Mouse (Mus musculus) liver, embryonic 11.5 days (tissue): ENCODE measurements at regions not wholly inside any gene's neighbourhood (a gene's known extent, or its start where the extent isn't known, plus 50 kb on each side); places are given as distances from the start of the nearest gene placed in this dataset.

Experiments
- ATAC-seq: fragments of 200-750 bp; cut with Nextera tagmentation; replicated peaks from 2 replicates; pipeline ENCODE4 v1.8.0; 2017; ENCODE audit warnings: moderate number of reproducible peaks, mild to moderate bottlenecking, moderate TSS enrichment, moderate library complexity; ENCODE audit not compliant: low FRiP score
- DNase-seq: peaks from one replicate; pipeline ENCODE4 v3.0.0-alpha.2; 2017; ENCODE audit warnings: low spot score
- H3K27ac ChIP-seq: fragments of 300-500 bp; sonication (generic); 2 replicates; pipeline ENCODE4 v1.5.1; 2014; ENCODE audit warnings: mild to moderate bottlenecking, low read depth, low read length, control low read depth
- H3K27me3 ChIP-seq: fragments of 300-500 bp; sonication (generic); replicated peaks from 2 replicates; pipeline ENCODE4 v1.6.1; 2014; ENCODE audit warnings: low read length, mixed read lengths; ENCODE audit not compliant: control insufficient read depth, insufficient read depth
- H3K36me3 ChIP-seq: fragments of 300-500 bp; sonication (generic); 2 replicates; pipeline ENCODE4 v1.6.1; 2014; ENCODE audit warnings: mild to moderate bottlenecking, low read length, moderate library complexity, mixed read lengths; ENCODE audit not compliant: control insufficient read depth, insufficient read depth
- H3K4me1 ChIP-seq: fragments of 300-500 bp; sonication (generic); replicated peaks from 2 replicates; pipeline ENCODE4 v1.6.1; 2014; ENCODE audit warnings: low read length, mixed read lengths; ENCODE audit not compliant: control insufficient read depth, insufficient read depth
- H3K4me2 ChIP-seq: fragments of 300-500 bp; sonication (generic); 2 replicates; pipeline ENCODE4 v1.6.1; 2014; ENCODE audit warnings: mild to moderate bottlenecking, control low read depth, moderate library complexity
- H3K4me3 ChIP-seq: fragments of 300-500 bp; sonication (generic); 2 replicates; pipeline ENCODE4 v1.5.1; 2014; ENCODE audit warnings: low read depth, low read length, control low read depth
- H3K9ac ChIP-seq: fragments of 300-500 bp; sonication (generic); 2 replicates; pipeline ENCODE4 v1.6.1; 2014; ENCODE audit warnings: low read depth, low read length, control low read depth
- H3K9me3 ChIP-seq: fragments of 300-500 bp; sonication (generic); 2 replicates; pipeline ENCODE4 v1.6.1; 2016; ENCODE audit warnings: low read length, inconsistent platforms, mixed read lengths; ENCODE audit not compliant: control insufficient read depth
- WGBS: fragments of 180-500 bp; shearing (Covaris S2); extraction: QIAGEN DNeasy Blood & Tissue Kit; methylation state at CpG from one replicate; pipeline ENCODE4 v1.1.7; 2014; 5-methylcytosine and 5-hydroxymethylcytosine counted together

DNA sequence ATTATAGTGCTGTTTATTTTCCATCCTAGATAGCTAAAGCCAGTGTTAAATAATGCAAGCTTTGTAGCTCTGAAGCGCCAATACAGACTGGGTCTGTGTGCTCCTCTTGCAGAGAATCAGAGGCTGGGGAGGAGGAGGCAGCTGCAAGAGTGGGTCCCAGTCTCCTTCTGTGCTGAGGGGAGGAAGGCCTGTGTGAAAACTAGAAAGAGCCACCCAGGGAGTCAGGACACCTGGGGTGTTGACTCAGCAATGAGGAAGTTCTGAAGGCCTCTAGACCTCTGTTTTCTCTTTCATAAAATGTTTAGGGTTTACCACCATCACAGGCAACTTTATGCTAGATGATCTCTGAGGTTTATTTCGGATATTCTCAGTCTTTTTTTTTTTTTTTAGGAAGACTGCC, 254.7 kb downstream of the Igsf11 start:
- Histone ChIP-seq H3K9ac (no peak overlapping the region), H3K27ac (no peak overlapping the region), H3K9me3 (no peaks in the 10 kb centered on the region), H3K36me3 (no peaks in the 10 kb centered on the region), H3K4me3 (no peak overlapping the region), H3K4me2 (no peak overlapping the region), H3K4me1 (no peaks in the 10 kb centered on the region), H3K27me3 (no peaks in the 10 kb centered on the region)
- DNase-seq (no peak), ATAC-seq (no peak)
- WGBS: 37% methylated on average over 2 of the region's 2 CpGs

DNA sequence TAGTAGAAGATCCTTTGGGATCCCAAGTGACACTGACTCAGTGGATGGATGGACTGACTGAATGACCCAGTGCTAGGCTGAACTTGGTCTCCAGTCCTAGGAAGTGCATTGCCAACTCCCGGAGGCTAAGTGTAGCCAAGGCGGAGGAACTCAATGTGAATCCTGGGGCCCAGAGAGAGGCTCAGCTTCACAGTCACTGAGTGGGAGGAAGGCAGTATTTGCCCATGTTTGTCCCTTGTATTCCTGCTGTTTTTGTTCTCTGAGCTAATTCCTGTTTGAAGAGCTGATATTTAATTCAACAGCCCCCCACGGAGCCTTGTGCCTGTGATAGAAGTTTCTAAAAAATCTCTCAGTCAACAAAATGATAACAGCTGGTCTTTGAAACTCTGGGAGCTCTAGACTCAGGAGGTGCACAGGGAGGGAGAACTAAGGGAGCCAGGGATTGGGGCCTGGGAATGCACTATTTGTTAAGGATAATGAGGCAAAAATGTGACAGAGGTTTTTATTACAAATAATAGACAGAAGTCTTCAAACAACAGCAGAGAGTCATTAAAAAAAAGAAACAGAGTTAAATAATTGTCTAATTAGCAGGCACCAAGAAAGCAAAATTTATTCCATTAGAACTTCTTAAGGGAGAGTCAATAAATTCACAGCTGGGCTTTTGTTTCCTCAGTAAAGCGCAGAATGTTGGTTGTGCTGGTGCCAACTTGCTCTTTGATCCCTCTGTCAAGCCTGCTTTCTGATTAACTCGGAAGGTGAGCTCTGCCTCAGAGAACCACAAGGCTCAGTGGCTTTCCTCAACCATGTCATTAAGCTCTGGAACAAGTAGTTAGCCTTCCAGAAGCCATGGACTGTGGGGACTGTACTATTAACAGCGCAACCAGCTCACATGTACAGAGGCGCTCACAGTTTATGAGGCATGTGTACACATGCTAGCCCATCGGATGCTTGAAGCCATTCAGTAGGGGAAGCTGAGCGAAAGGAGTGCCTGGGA, 259.2 kb downstream of the Igsf11 start:
- no peak for DNase-seq

DNA sequence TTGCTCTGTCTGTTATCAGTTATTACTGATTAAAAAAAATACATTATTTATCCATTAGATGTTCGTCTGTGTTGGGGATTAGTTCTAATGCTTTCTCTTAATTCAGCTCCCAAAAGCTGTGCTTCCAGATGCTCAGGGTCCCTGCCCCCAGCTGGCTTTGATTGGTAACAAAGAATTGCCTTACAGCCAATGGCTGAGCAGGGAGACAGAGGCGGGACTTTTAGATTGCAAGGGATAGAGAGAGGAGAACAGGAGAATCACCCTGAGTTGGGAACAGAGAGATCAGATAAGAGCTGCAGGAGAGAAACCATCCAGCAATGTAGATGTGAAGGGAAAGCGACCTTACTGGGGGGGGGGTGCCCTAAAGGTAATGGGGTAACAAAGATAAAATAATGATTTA, 266.4 kb downstream of the Igsf11 start:
- ATAC-seq: no peak
- Histone ChIP-seq H3K27me3 (no peaks in the 10 kb centered on the region), H3K36me3 (no peaks in the 10 kb centered on the region), H3K9me3 (no peaks in the 10 kb centered on the region), H3K4me2 (no peak overlapping the region), H3K4me1 (no peaks in the 10 kb centered on the region), H3K27ac (no peak overlapping the region), H3K9ac (no peak overlapping the region), H3K4me3 (no peak overlapping the region)
- WGBS: 26% methylated on average over 3 of the region's 3 CpGs
- DNase-seq: no peak

More for the DNA sequence above, 259.2 kb downstream of the Igsf11 start:
- H3K4me3 ChIP-seq: no peak overlapping the region
- no peak overlapping the region for H3K9ac ChIP-seq
- WGBS: 68% methylated on average over 9 of the region's 9 CpGs
- H3K9me3 ChIP-seq: no peaks in the 10 kb centered on the region
- H3K36me3 ChIP-seq: no peaks in the 10 kb centered on the region
- no peak overlapping the region for H3K27ac ChIP-seq
- no peaks in the 10 kb centered on the region for H3K4me1 ChIP-seq
- ATAC-seq: no peak
- H3K27me3 ChIP-seq: no peaks in the 10 kb centered on the region
- H3K4me2 ChIP-seq: no peak overlapping the region

DNA sequence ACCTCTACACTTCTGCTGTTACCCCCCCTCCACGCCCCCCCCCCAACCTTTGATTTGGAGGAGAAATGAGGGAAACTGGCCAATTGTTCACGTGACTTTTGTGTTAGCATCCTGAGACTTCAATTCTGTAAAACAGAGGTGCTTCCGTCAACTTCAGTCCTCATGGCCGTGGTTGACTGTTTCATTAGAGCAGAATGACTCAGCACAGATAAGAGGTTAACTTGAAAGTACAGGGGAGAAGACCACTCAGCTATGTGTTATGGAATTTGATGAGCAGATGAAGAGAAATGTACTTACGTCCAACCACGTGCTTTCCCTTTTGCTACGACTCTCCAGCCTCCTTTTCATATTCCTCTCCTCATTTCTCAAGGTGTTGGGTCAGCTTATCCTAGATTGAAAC, 267.3 kb downstream of the Igsf11 start:
- no peaks in the 10 kb centered on the region for H3K9me3 ChIP-seq
- WGBS: 74% methylated on average over 7 of the region's 7 CpGs
- H3K27me3 ChIP-seq: no peaks in the 10 kb centered on the region
- H3K4me2 ChIP-seq: no peak overlapping the region
- H3K27ac ChIP-seq: no peak overlapping the region
- DNase-seq (no peak), ATAC-seq (no peak)
- H3K9ac ChIP-seq: no peak overlapping the region
- H3K4me3 ChIP-seq: no peak overlapping the region
- H3K36me3 ChIP-seq: no peaks in the 10 kb centered on the region
- H3K4me1 ChIP-seq: no peaks in the 10 kb centered on the region

DNA sequence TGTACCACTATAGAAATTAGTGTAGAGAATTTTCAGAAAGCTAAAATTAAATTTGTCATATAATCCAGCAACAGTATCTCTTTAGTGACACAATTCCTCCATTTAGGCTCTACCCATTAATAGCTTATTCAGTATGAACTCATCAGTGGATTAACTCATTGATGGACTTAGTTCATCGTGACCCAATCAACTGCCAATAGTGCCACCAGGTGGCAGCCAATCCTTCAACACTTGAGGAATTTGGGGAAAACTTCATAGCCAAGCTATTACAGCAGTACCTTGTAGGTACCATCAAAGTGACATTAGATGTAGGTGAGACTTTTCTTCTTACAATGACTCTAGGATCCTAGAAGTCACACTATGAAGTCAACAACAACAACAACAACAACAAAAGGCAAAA, 270.2 kb downstream of the Igsf11 start:
- 20% methylated on average over 1 of the region's 1 CpGs for WGBS
- Histone ChIP-seq H3K9ac (no peak overlapping the region), H3K4me1 (no peaks in the 10 kb centered on the region), H3K9me3 (no peaks in the 10 kb centered on the region), H3K4me2 (no peak overlapping the region), H3K27ac (no peak overlapping the region), H3K36me3 (no peaks in the 10 kb centered on the region), H3K4me3 (no peak overlapping the region), H3K27me3 (no peaks in the 10 kb centered on the region)
- ATAC-seq: no peak
- no peak for DNase-seq

DNA sequence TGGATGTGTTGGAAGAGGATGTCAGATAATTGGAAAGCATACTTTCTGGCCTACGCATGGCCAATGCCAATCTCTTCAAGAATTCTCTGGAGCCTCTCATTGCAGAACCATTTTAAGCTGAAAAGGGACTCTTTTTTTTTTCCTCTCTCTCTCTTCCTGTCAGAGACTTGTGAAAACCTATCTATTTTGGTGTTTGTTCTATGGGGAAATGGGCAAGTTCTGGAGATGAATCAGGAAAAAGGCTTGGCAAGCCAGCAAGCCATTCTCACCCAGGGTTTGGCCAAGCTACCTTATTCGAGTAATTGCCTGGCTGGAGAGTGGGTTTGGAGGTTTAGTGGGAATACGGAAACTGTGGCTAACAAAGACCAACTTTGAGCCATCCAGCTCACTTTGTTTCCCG, 299.4 kb downstream of the Igsf11 start:
- Histone ChIP-seq H3K36me3 (no peaks in the 10 kb centered on the region), H3K4me2 (no peak overlapping the region), H3K9ac (no peak overlapping the region), H3K4me3 (no peak overlapping the region), H3K4me1 (no peaks in the 10 kb centered on the region), H3K9me3 (no peaks in the 10 kb centered on the region), H3K27me3 (no peaks in the 10 kb centered on the region), H3K27ac (no peak overlapping the region)
- 80% methylated on average over 4 of the region's 4 CpGs for WGBS
- DNase-seq: no peak
- ATAC-seq: no peak

DNA sequence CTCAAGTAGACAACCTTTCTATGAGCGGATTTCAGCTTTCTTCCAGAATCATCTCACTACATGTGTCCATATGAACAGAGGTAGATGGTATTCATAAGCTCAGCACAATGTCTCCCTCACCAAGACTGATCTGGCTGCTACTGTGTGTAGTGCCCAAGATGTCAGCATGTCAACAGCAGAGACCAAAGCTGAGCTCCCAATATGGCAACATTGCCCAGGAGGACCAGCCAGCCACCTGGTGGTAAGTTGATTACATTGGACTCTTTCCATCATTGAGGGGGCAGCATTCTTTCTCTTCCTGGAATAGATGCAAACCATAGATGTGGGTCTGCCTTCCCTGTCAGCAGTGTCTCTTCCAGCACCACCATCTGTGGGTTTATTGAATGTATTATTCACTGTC, 303.0 kb downstream of the Igsf11 start:
- Histone ChIP-seq H3K4me2 (no peak overlapping the region), H3K27ac (no peak overlapping the region), H3K4me3 (no peak overlapping the region), H3K9me3 (no peaks in the 10 kb centered on the region), H3K9ac (no peak overlapping the region), H3K4me1 (no peaks in the 10 kb centered on the region), H3K36me3 (no peaks in the 10 kb centered on the region), H3K27me3 (no peaks in the 10 kb centered on the region)
- WGBS: 83% methylated on average over 1 of the region's 1 CpGs
- DNase-seq (no peak), ATAC-seq (no peak)

DNA sequence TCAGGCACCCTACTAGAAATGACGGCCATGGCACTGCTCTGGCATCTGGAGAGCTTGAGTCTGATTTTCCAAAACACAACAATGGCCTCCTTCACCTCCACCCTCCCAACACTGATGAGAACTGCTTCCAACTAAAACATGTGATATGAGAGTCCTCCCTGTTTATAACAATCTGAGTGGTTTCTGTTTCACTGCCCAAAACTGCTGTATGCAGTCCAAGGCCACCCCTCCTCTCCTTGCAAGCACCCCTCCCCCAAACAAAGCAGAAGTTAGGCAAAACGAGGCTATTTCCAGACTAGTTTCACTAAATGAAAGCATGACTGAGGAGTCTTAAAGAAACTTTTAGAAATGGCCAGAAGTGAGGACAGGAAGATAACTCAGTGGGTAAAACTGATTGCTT, 304.4 kb downstream of the Igsf11 start:
- WGBS: 64% methylated on average over 2 of the region's 2 CpGs
- no peaks in the 10 kb centered on the region for H3K27me3 ChIP-seq
- ATAC-seq (no peak), DNase-seq (no peak)
- H3K36me3 ChIP-seq: no peaks in the 10 kb centered on the region
- H3K4me3 ChIP-seq: no peak overlapping the region
- H3K4me1 ChIP-seq: no peaks in the 10 kb centered on the region
- no peak overlapping the region for H3K9ac ChIP-seq
- no peak overlapping the region for H3K4me2 ChIP-seq
- no peak overlapping the region for H3K27ac ChIP-seq
- no peaks in the 10 kb centered on the region for H3K9me3 ChIP-seq

DNA sequence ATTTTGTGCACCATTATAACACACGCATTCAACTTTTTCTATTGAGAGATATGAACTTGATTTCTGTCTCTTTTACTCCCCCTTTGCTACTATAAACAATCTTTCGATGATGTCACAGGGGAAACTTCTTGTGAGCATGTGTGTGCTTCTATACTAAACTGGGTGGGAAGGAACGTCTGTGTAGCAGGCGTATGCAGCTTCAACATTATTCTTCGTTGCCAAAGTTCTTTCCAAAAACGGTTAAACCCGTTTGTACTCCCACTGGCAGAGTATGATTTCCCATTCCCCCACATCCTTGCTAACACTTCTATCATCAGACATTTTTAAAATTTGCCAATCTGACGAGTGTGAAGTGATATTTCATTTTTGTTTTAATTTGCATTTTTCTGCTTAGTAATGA, 331.1 kb downstream of the Igsf11 start:
- Histone ChIP-seq H3K9ac (no peak overlapping the region), H3K27me3 (no peaks in the 10 kb centered on the region), H3K36me3 (no peaks in the 10 kb centered on the region), H3K27ac (no peak overlapping the region), H3K4me3 (no peak overlapping the region), H3K4me2 (no peak overlapping the region), H3K4me1 (no peaks in the 10 kb centered on the region), H3K9me3 (no peaks in the 10 kb centered on the region)
- ATAC-seq (no peak), DNase-seq (no peak)
- 78% methylated on average over 8 of the region's 8 CpGs for WGBS
